Mouse (Mus musculus): ENCODE data around the gene Aaas.

DNA sequence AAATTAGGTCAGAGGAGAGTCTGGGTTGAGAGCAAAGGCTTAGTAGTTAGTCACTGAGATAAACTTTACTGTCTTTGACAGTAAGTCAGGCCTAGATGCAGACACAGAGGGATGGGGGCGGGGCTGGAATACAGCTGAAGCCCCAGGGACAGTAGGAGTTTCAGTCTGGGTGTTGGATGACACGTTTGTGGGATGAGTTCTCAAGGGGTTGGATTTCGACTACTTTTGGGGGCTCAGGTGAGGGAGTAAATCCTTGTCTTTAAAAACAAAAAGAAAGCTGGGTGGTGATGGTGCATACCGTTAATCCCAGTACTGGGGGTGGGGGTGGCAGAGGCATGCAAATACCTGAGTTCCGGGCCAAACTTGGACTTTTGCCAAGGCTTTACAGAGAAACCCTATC lies 48.1 kb upstream of the Aaas start:
- TF ChIP-seq CTCF (conservative IDR thresholded peaks at IDR 0.05; ENCODE audit: insufficient read depth, insufficient read length, low read depth, low read length) (no peak), POLR2A (IDR thresholded peaks at IDR 0.05; ENCODE audit: low read depth, low read length) (no peak)
